Mouse (Mus musculus): Measurements from ENCODE around the gene Clic3. TPM values are rescaled to one million over a fixed set of nuclear protein-coding genes. Genes with fewer than 3 reads are reported as not detected.

The Clic3 gene
- polyA plus RNA-seq, 1 experiment from 2014 or later: 1.1 TPM

DNA sequence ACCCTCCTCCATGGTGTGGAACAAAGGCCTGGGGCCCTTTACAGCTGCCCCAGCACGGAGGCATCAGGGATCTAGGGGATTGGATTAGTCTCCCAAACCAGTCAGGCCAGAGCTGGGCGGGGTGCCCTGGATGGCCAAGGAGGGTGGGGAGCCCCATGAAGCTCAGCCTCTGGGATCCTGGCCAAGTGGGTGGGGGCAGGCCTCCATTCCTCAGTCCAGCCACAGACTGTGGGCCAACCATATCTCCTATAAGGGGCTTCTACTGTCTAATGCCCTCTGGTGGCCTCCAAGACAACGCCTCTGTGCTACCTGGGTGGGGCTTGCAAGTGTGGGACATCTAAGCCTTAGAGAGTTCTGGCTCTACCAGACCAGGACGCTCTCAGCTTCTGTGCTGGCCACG, 2.3 kb downstream of the Clic3 start:
- H3K4me1 ChIP-seq (ENCODE audit: control insufficient read depth, insufficient read depth, low read length): peaks cover 11% of the 10 kb centered on the region
- WGBS: 72% methylated on average over 5 of the region's 5 CpGs
- peaks cover 20% of the 10 kb centered on the region for H3K36me3 ChIP-seq (ENCODE audit: control insufficient read depth, insufficient read depth, low read length)
- H3K9me3 ChIP-seq (replicated peaks; ENCODE audit: control insufficient read depth, low read length): no peaks in the 10 kb centered on the region
- ATAC-seq (no peak), DNase-seq (ENCODE audit: low spot score) (no peak)
- no peak overlapping the region for H3K27ac ChIP-seq (ENCODE audit: low read depth, low read length)
- H3K9ac ChIP-seq (ENCODE audit: low read length): no peak overlapping the region
- no peaks in the 10 kb centered on the region for H3K27me3 ChIP-seq (replicated peaks; ENCODE audit: control insufficient read depth, insufficient read depth, low read length)
- H3K4me3 ChIP-seq (ENCODE audit: low read depth, low read length): no peak overlapping the region
- no peak overlapping the region for H3K4me2 ChIP-seq (ENCODE audit: low read length)

DNA sequence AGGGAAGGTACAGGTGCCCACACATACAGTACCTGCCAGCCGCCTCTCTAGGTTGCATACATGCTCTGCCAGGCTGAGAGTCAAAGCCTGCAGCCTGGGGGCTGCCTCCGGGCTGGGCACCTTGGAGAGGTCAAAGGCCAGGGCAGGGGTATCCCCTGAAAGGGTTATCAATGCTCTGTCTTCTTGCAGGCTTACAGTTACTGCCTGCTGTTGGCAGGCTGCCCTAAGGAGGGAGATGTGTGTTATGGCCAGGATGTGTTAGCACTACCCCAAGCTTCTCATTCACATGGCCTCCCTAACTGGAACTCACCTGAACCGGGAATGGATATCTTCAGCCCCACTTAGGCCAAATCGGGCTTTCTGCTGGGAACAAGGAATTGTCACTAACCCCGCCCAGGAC, 3.5 kb downstream of the Clic3 start:
- WGBS: 30% methylated on average over 5 of the region's 5 CpGs
- H3K9ac ChIP-seq (ENCODE audit: low read length): peak overlapping the region; percentile 68
- no peak for DNase-seq (ENCODE audit: low spot score)
- no peak; the same call in none of the 2 replicates for ATAC-seq
- H3K4me3 ChIP-seq (ENCODE audit: low read depth, low read length): peak overlapping the region; percentile 54
- peak overlapping the region; percentile 87 for H3K4me2 ChIP-seq (ENCODE audit: low read length)
- peak overlapping the region; percentile 95 for H3K27ac ChIP-seq (ENCODE audit: low read depth, low read length)
- peaks cover 20% of the 10 kb centered on the region for H3K36me3 ChIP-seq (ENCODE audit: control insufficient read depth, insufficient read depth, low read length)
- no peaks in the 10 kb centered on the region for H3K9me3 ChIP-seq (replicated peaks; ENCODE audit: control insufficient read depth, low read length)
- H3K27me3 ChIP-seq (replicated peaks; ENCODE audit: control insufficient read depth, insufficient read depth, low read length): no peaks in the 10 kb centered on the region
- H3K4me1 ChIP-seq (ENCODE audit: control insufficient read depth, insufficient read depth, low read length): peaks cover 11% of the 10 kb centered on the region

DNA sequence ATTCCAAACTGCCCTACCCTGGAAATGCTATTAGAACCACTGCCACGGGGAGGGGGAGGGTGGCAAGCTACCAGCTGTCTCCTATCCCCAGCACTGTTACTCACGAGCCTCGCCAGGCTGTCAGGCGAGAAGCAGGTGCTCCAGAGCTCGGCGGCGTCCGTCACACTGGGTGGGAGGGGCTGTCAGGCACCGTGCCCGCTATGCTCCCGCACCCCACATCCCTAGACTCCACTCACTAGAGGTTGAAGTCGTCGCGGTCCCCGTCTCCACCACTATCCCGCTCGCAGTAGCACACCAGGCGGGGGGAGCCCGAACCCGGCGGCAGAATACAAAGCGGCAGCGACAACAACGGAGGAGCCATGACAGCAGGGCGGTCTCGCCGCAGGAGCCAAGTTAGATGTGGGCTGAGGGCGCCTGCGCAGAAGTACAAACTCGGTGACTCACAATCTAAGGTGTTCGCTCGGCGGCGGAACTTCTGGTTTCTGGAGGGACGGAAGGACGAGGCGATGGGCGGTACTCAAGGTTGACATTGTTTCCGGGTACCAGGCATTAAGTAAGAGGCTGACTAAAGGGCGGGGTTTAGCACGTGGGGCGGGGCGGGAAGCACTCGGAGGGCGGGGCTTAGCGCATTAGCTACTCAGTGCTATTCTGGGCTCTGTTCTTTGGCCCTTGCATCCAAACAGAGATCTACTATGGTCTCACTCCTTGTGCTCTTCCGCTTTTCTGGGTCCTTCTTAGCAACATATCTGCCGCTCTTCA, 4.1 kb downstream of the Clic3 start, which contains the start of gene Paxx:
Gene Paxx (minus strand): TSS at position 544 of the 759 bp plus-strand sequence.
- H3K9me3 ChIP-seq (replicated peaks; ENCODE audit: control insufficient read depth, low read length): no peaks in the 10 kb centered on the region
- no peaks in the 10 kb centered on the region for H3K27me3 ChIP-seq (replicated peaks; ENCODE audit: control insufficient read depth, insufficient read depth, low read length)
- peaks cover 20% of the 10 kb centered on the region for H3K36me3 ChIP-seq (ENCODE audit: control insufficient read depth, insufficient read depth, low read length)
- H3K27ac ChIP-seq (ENCODE audit: low read depth, low read length): peak within 1 kb of the TSS; percentile 95
- DNase-seq (ENCODE audit: low spot score) (peak; percentile 97), ATAC-seq (peak; percentile 90)
- peaks cover 11% of the 10 kb centered on the region for H3K4me1 ChIP-seq (ENCODE audit: control insufficient read depth, insufficient read depth, low read length)
- H3K9ac ChIP-seq (ENCODE audit: low read length): peak within 1 kb of the TSS; percentile 68
- H3K4me3 ChIP-seq (ENCODE audit: low read depth, low read length): peak within 1 kb of the TSS; percentile 54
- H3K4me2 ChIP-seq (ENCODE audit: low read length): peak within 1 kb of the TSS; percentile 87
- WGBS: under 1% methylated on average over 45 of the region's 48 CpGs

DNA sequence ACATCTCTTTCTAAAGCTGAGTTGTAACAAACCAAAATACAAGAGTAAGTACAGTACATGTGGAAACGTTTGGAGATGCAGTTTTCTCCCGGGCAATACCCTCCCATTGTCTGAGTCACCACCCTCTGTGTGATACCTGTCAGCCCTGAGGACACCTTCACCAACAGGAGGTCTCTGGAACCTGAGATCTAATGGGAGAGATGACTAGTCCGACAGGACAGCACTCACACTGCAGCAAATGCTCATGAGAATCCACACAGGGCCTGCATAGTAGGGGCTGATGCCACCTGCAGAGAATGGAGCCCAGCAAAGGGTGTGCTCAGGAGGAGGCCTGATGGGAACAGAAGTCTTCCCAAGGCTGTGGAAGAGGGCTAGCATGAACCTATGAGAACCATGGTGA, 4.8 kb downstream of the Clic3 start:
- Histone ChIP-seq H3K27me3 (replicated peaks; ENCODE audit: control insufficient read depth, insufficient read depth, low read length) (no peaks in the 10 kb centered on the region), H3K36me3 (ENCODE audit: control insufficient read depth, insufficient read depth, low read length) (peaks cover 20% of the 10 kb centered on the region), H3K9ac (ENCODE audit: low read length) (peak overlapping the region; percentile 56), H3K9me3 (replicated peaks; ENCODE audit: control insufficient read depth, low read length) (no peaks in the 10 kb centered on the region), H3K27ac (ENCODE audit: low read depth, low read length) (peak overlapping the region; percentile 95), H3K4me1 (ENCODE audit: control insufficient read depth, insufficient read depth, low read length) (peaks cover 11% of the 10 kb centered on the region), H3K4me2 (ENCODE audit: low read length) (peak overlapping the region; percentile 87), H3K4me3 (ENCODE audit: low read depth, low read length) (peak overlapping the region; percentile 54)
- DNase-seq (ENCODE audit: low spot score) (no peak), ATAC-seq (no peak)
- 24% methylated on average over 3 of the region's 3 CpGs for WGBS

DNA sequence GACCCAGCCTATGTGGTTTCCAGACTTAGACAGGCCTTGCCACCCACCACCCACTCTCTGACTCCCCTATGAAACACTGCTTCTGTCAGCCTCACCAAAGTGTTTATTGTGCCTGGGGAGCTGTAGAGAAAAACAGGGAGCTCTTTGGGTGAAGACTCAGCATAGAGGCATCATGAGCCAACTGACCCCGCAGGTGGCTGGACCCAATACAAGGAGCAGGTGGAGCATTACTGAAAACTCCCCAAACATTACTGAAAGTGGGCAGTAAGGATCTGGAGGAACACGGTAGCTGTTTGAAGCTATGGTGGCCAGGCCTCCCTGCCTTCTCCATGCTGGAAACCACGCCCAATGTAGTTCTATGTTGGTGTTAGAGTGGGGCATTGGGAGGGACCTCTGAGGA, 7.0 kb downstream of the Clic3 start:
- WGBS: 88% methylated on average over 3 of the region's 3 CpGs
- no peak for ATAC-seq

DNA sequence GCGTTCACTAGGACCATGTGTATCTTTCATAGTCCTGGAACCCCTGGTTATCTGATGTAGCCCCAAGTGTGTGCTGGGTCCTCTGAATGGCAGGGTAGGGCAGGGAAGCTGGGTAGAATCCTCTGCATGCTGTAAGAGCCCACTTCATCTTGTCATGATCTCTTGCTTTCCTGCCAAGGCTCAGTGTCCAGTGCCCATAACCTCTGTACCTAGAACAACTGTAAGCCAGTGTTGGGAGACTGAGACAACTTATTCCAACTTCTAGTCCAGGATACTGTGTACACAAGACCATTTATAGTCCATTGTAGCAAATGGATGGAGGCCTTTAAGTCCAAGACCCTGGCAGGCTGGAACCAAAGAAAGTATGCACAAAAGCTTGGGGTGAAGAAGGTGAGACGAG, 8.6 kb downstream of the Clic3 start:
- DNase-seq (ENCODE audit: low spot score) (no peak), ATAC-seq (no peak)
- H3K9me3 ChIP-seq (replicated peaks; ENCODE audit: control insufficient read depth, low read length): no peaks in the 10 kb centered on the region
- no peak overlapping the region for H3K4me3 ChIP-seq (ENCODE audit: low read depth, low read length)
- no peak overlapping the region for H3K4me2 ChIP-seq (ENCODE audit: low read length)
- WGBS: 88% methylated on average over 2 of the region's 2 CpGs
- H3K4me1 ChIP-seq (ENCODE audit: control insufficient read depth, insufficient read depth, low read length): peaks cover 13% of the 10 kb centered on the region; the same call in 1 of the 2 replicates
- H3K36me3 ChIP-seq (ENCODE audit: control insufficient read depth, insufficient read depth, low read length): no peaks in the 10 kb centered on the region
- H3K9ac ChIP-seq (ENCODE audit: low read length): no peak overlapping the region
- H3K27ac ChIP-seq (ENCODE audit: low read depth, low read length): no peak overlapping the region
- no peaks in the 10 kb centered on the region for H3K27me3 ChIP-seq (replicated peaks; ENCODE audit: control insufficient read depth, insufficient read depth, low read length)

More for the DNA sequence above, 7.0 kb downstream of the Clic3 start:
- Histone ChIP-seq H3K27ac (ENCODE audit: low read depth, low read length) (no peak overlapping the region), H3K9ac (ENCODE audit: low read length) (no peak overlapping the region), H3K4me2 (ENCODE audit: low read length) (no peak overlapping the region), H3K4me1 (ENCODE audit: control insufficient read depth, insufficient read depth, low read length) (peaks cover 11% of the 10 kb centered on the region), H3K36me3 (ENCODE audit: control insufficient read depth, insufficient read depth, low read length) (peaks cover 6% of the 10 kb centered on the region), H3K4me3 (ENCODE audit: low read depth, low read length) (no peak overlapping the region), H3K27me3 (replicated peaks; ENCODE audit: control insufficient read depth, insufficient read depth, low read length) (no peaks in the 10 kb centered on the region), H3K9me3 (replicated peaks; ENCODE audit: control insufficient read depth, low read length) (no peaks in the 10 kb centered on the region)
- no peak for DNase-seq (ENCODE audit: low spot score)

DNA sequence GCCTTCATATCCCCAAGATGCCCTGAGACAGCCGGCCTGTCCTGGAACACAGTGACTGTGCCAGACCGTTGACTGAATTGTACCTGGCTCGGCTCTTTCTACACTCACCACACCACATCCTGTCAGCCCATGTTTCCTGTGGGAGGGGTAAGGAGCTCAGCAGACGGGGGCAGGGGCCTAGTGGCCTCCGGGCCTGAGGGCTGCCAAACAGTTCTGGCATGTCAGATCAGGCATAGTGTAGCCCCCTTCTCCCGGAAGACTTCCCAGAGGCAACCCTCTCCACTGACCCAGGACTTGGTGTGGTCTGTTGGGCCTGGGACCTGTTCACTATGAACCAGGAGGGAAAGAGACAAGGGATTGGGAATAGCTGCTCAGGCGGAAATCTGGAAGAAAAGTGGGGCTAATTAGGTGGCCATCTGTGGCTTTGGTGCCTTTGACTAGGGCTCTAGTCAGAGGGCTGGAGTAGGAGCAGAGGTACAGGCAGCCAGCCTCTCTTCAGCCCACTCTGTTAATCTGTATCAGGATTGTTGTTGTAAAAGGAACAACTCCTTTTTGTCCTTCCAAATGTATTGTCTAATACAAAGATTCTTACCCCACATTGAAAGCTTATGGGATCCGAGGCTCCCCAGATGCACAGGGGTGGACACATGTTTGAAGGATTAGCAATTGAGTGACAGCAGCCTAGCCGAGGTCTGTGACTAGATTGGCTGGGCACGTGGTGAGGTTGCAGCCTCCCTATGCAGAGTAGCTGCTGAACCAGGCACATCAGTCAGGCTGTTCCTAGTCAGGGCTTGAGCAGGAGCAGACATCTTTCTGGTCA, 9.4 kb downstream of the Clic3 start:
- Histone ChIP-seq H3K36me3 (ENCODE audit: control insufficient read depth, insufficient read depth, low read length) (no peaks in the 10 kb centered on the region), H3K4me1 (ENCODE audit: control insufficient read depth, insufficient read depth, low read length) (peaks cover 13% of the 10 kb centered on the region; the same call in 1 of the 2 replicates), H3K4me3 (ENCODE audit: low read depth, low read length) (no peak overlapping the region), H3K27ac (ENCODE audit: low read depth, low read length) (peak overlapping the region; percentile 14; the same call in 1 of the 2 replicates), H3K9ac (ENCODE audit: low read length) (no peak overlapping the region; the same call in 1 of the 2 replicates), H3K9me3 (replicated peaks; ENCODE audit: control insufficient read depth, low read length) (no peaks in the 10 kb centered on the region), H3K4me2 (ENCODE audit: low read length) (no peak overlapping the region), H3K27me3 (replicated peaks; ENCODE audit: control insufficient read depth, insufficient read depth, low read length) (no peaks in the 10 kb centered on the region)
- DNase-seq (ENCODE audit: low spot score) (no peak), ATAC-seq (no peak)
- WGBS: 35% methylated on average over 10 of the region's 10 CpGs

DNA sequence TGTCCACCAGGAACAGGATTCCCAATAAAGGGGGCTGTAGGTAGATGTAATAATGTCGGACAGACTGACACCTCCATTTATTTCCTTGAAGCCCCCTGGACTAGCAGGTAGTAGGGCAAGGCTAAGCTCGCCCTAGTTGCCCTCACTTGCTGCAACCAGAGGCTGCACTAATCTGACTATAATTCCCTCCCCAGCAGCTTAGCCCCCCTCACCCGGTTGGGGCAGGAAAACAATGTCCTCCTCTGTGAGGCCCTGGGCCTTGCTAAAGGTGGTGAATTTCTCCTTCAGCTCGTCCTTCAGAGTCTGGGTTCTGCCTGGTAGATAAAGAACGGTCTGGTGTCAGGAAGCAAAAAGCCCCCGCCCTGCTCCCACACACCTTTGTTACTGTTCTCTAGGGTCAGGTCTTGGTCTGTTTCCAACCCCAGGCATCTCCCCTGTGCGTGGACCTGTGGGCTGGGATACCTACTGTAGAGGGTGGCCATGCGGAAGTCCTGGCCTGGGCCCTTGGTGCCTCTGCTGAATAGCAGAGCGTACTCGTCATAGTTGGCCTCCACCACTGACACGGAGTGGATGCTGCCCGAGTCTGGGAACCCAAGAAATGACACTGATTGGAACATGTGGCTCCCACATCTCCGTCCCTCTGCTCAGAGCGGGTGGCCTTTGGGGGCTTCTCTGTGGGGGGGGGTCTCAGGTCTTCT, 11.1 kb downstream of the Clic3 start:
- Histone ChIP-seq H3K4me3 (ENCODE audit: low read depth, low read length) (no peak overlapping the region), H3K36me3 (ENCODE audit: control insufficient read depth, insufficient read depth, low read length) (no peaks in the 10 kb centered on the region), H3K4me2 (ENCODE audit: low read length) (no peak overlapping the region), H3K9ac (ENCODE audit: low read length) (no peak overlapping the region), H3K4me1 (ENCODE audit: control insufficient read depth, insufficient read depth, low read length) (peaks cover 8% of the 10 kb centered on the region; the same call in 1 of the 2 replicates), H3K27ac (ENCODE audit: low read depth, low read length) (no peak overlapping the region), H3K9me3 (replicated peaks; ENCODE audit: control insufficient read depth, low read length) (no peaks in the 10 kb centered on the region), H3K27me3 (replicated peaks; ENCODE audit: control insufficient read depth, insufficient read depth, low read length) (no peaks in the 10 kb centered on the region)
- 73% methylated on average over 14 of the region's 14 CpGs for WGBS
- ATAC-seq (no peak), DNase-seq (ENCODE audit: low spot score) (no peak)

All from forebrain, embryonic 14.5 days (tissue).